Mouse (Mus musculus) frontal cortex, adult (tissue): ENCODE data around the gene Stk38.
"Not testable (repeated sequence)": the region's sequence is repeated elsewhere in the genome, so short reads cannot be mapped to it uniquely, and the experiment has no call there.

Experiments used
- ATAC-seq: cut with Nextera tagmentation; 2 replicates; pipeline ENCODE4 v1.9.2; 2017; ENCODE audit warnings: mild to moderate bottlenecking, moderate library complexity, mixed read lengths; ENCODE audit not compliant: low TSS enrichment

Gene Stk38

GRCm38 (mm10) chr17:29039351-29039750 lies 31.6 kb upstream of the Stk38 start:
- ATAC-seq = no peak

DNA sequence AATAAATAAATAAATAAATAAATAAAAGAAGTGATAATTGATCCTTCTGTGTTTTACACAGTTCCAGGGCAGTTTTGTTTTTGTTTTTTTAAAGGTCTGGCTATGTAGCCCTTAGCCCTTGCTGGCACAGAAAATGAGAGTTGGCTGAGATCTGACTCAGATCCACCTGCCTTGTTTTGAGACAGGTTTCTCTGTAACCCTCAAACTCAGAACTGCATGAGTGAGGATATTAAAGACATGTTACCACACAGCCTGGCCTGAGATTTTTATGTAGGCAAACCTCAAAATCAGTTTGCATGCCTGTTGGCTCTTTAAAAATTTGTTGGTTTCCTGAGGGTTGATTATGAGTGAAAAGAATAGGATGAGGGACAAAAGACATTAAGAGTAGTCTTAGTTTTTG lies 27.7 kb upstream of the Stk38 start:
- no peak for ATAC-seq

DNA sequence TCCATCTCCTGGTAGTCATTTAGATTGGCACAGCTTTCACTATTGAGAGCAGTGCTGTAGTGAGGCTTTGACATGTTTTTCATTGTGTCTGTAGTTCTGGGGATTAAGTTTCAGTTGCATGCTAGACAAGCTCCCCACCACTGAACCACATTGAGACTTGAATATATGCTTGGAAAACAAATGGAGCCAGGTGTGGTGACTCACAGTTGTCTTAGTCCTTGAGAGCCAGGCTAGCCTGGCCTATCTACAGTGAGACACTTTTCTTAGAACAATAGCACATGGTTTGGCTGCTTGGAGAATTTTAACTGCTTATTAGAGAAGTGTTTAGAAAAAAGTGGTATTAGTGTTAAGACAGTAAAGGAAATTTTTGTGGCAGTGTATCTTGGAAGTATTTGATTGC lies 26.5 kb upstream of the Stk38 start:
- ATAC-seq = no peak

DNA sequence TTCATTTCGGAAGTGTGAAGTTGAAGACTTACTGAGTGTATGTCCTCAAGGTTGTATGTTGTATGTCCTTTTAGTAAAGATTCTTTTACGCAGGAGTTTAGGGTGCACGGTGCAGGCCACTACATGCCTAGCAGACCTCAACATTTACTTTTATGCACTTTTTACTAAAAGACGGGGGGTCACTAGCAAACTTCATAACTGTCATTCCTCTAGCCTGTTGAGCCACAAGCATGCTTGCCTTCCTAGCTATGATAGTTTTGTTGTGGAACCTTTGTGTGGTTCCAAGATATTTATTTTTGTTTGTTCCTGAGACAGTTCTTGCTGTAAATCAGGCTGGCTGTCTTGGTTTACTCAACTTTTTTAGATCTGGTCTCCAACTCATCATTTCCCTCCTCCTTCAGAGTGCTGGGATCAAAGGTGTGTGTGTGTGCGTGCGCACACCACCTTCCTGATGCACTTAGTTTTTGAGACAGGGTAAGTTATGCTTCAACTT lies 25.8 kb upstream of the Stk38 start:
- ATAC-seq = no peak

- ATAC-seq = peak; percentile 95
Observed at GRCm38 (mm10) chr17:29032274-29033069, 24.7 kb upstream of the Stk38 start, which contains the start of gene Srsf3. Srsf3 (plus strand) TSS chr17:29032628.

- 0 out of 2 replicates have a peak, but pooled peaks have one; percentile 3 for ATAC-seq
Observed at GRCm38 (mm10) chr17:29031771-29032273, 24.0 kb upstream of the Stk38 start.

GRCm38 (mm10) chr17:29031085-29031711 lies 23.4 kb upstream of the Stk38 start:
- not testable (repeated sequence) for ATAC-seq

- no peak for ATAC-seq
Observed at GRCm38 (mm10) chr17:29030321-29031034, 22.7 kb upstream of the Stk38 start.

GRCm38 (mm10) chr17:29026652-29027356 lies 19.0 kb upstream of the Stk38 start:
- ATAC-seq = peak; percentile 72

DNA sequence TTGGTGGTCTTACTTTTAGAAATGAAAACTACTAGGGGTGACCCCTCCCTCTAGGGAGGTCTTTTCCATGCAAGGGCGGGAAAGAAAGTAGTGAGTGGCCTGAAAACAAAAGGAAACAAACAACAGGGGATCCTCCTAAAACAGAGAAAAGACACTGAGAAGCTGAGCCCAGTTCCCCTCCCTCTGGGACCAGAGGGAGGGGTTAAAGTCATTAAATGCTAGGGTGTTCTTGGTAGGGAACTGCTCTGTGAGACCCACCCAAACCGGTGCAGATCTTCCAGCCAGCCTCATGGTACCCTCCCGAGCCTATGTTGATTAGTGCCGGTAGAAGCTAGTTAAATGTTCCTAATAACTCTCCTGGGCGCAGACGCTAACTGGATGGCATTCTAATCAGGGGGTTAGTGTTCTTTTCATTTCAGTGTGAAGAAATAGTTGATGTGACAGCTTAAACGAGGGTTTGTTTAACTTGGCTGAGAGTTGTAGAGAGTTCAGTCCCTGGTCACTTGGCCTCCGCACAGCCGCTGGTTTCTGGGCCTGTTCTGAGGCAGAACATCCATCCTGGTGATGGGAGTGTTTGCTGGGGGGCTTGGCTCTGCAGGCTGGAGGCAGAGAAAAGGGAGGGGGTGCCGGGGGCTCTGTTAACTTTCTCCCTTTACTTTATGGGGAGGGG lies 17.2 kb upstream of the Stk38 start:
- no peak for ATAC-seq

- ATAC-seq = no peak
Observed at GRCm38 (mm10) chr17:29024047-29024892, 16.5 kb upstream of the Stk38 start.

- ATAC-seq = no peak
Observed at GRCm38 (mm10) chr17:29023346-29023745, 15.6 kb upstream of the Stk38 start.

GRCm38 (mm10) chr17:29022230-29022819 lies 14.5 kb upstream of the Stk38 start:
- ATAC-seq = peak; percentile 74

- ATAC-seq = no peak
Observed at GRCm38 (mm10) chr17:29020444-29020843, 12.6 kb upstream of the Stk38 start.

DNA sequence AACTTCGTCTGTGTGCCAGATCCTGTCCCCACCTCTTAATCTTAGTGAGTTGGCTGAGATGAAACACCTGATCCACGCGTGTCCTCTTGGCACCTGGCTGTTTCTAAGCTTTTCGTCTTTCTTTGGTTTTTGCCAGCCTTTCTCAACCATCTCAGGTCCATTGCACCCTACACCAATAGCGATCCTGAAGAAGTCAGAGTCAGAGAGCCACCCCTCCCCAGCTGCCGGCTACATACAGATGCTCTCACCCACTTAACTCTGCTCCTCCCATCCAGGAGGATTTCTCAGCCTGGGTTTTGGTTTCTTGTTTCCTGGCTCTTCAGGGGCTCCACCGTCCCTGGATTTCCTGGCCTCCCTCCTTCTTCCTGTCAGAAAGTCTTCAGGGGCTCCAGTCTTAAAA lies 11.6 kb upstream of the Stk38 start:
- no peak for ATAC-seq

DNA sequence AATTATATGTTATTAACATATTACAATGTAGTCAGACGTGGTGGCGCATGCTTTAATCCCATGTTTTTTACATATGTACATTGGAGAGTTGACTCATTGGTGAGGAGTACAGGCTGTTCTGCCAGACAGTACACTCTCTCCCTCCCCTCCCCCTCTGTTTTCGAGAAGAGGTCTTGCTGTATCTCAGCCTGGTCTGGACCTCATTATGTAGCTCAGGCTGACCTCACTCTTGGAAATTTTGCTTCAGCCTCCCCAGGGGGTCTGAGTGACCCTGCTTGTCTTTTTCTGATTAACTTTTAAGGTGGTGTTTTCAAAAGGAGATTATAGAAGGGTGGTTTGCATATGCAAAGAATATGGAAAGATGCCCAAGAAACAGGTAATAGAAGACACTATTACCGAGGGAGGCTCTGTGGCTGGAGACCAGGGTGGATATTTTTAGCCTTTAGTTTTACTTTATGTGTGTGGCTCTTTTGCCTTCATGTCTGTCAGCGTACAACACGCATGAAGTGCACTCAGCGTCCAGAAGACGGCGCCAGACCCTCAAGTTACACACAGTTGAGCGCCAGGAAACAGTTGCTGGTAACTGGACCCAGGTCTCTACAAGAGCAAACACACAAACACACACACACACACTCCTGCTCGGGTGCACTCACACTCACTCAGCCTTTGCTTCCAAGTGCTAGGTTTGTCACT lies 10.6 kb upstream of the Stk38 start:
- no peak for ATAC-seq

GRCm38 (mm10) chr17:29016705-29017104 lies 8.9 kb upstream of the Stk38 start:
- no peak for ATAC-seq

GRCm38 (mm10) chr17:29015638-29016037 lies 7.8 kb upstream of the Stk38 start:
- no peak for ATAC-seq

DNA sequence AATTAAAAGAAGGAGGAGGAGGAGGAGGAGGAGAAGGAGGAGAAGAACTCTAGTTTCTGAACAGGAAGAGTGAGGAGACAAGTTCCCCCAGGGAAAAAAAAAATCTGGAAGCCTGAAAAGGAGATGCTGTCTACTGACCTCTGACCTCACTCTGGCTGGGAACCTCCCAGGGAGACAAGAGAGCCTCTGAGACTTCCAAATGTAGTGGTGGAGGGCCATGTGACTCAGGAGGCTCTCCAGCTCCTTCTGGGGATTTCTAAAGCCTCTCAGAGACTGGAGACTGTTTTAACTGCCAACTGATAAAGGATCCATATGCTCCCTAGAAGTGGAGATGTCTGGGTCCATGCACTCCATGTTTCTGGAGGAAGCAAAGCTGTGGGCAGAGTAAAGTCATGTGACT lies 6.4 kb upstream of the Stk38 start:
- no peak for ATAC-seq
